In genomic region chr17:47919826-47920225, GRCm38 (mm10) we compare ENCODE assay signal across 14 mouse cellular contexts. TPM values are rescaled to one million over a fixed set of nuclear protein-coding genes. Genes with fewer than 3 reads are reported as not detected.
A peak's percentile ranks its signal among the peaks of the same experiment; 100 is the strongest.
DNase-seq lines count a peak whose midpoint lies in the region; ATAC-seq lines count a peak whose summit lies in the region.
"Had no signal": no experiment of that assay in that cellular context is flagged by ENCODE, and none has a peak within 500 bp of the region (broad histone marks: within the 10 kb centered on the region; RNA-seq: fewer than 3 reads in every experiment).

No protein-coding gene starts in this region.

- H3K9me3 ChIP-seq in hindbrain, embryonic 10.5 days = no peaks in the 10 kb centered on the region
- H3K9me3 ChIP-seq in hindbrain, embryonic 11.5 days (ENCODE audit: control insufficient read depth, low read length) = no peaks in the 10 kb centered on the region
- H3K9me3 ChIP-seq in embryonic facial prominence, embryonic 14.5 days (ENCODE audit: control insufficient read depth, low read length) = no peaks in the 10 kb centered on the region
- no peaks in the 10 kb centered on the region for H3K9me3 ChIP-seq in intestine, embryonic 14.5 days (ENCODE audit: control insufficient read depth, low read length)
- H3K9me3 ChIP-seq in neural tube, embryonic 13.5 days = no peaks in the 10 kb centered on the region
- H3K9me3 ChIP-seq: kidney, embryonic 15.5 days had no signal

- no peak for DNase-seq in hindbrain, embryonic 10.5 days (ENCODE audit: low spot score)
- no peak for DNase-seq in hindbrain, embryonic 11.5 days (ENCODE audit: low spot score)
- DNase-seq in embryonic facial prominence, embryonic 14.5 days (ENCODE audit: low spot score) = no peak
- DNase-seq in intestine, embryonic 14.5 days (ENCODE audit: low spot score) = no peak
- DNase-seq in urinary bladder, postnatal 10 days (ENCODE audit: low spot score) = no peak
- DNase-seq in kidney, adult 18-20 months = no peak
- no peak for DNase-seq in layer of hippocampus, postnatal 10 days (ENCODE audit: low spot score in 2 of 2)
- DNase-seq: adrenal gland, postnatal 14 days; B cell, adult 2 months; cerebellum, adult 18-20 months; right cerebral cortex, postnatal 25 days had no signal

- H3K4me1 ChIP-seq in hindbrain, embryonic 10.5 days (replicated peaks) = peaks cover 90% of the 10 kb centered on the region
- peaks cover 14% of the 10 kb centered on the region for H3K4me1 ChIP-seq in hindbrain, embryonic 11.5 days (replicated peaks; ENCODE audit: control insufficient read depth, insufficient read depth, low read length)
- peaks cover 18% of the 10 kb centered on the region for H3K4me1 ChIP-seq in embryonic facial prominence, embryonic 14.5 days (ENCODE audit: control insufficient read depth, insufficient read depth, low read length)
- peaks cover 55% of the 10 kb centered on the region for H3K4me1 ChIP-seq in intestine, embryonic 14.5 days (replicated peaks; ENCODE audit: control insufficient read depth, insufficient read depth, low read length)
- peaks cover 71% of the 10 kb centered on the region for H3K4me1 ChIP-seq in neural tube, embryonic 13.5 days (replicated peaks)

- H3K4me2 ChIP-seq in hindbrain, embryonic 11.5 days (replicated peaks; ENCODE audit: low read depth, low read length) = no peak overlapping the region
- H3K4me2 ChIP-seq in embryonic facial prominence, embryonic 14.5 days (ENCODE audit: low read depth, low read length) = peak overlapping the region; percentile 91; the same call in 1 of the 2 replicates
- H3K4me2 ChIP-seq in intestine, embryonic 14.5 days (ENCODE audit: low read length) = peak overlapping the region; percentile 93; the same call in 1 of the 2 replicates
- H3K4me2 ChIP-seq in neural tube, embryonic 13.5 days = peak overlapping the region; percentile 97
- H3K4me2 ChIP-seq: kidney, embryonic 15.5 days had no signal

- H3K36me3 ChIP-seq in hindbrain, embryonic 10.5 days = peaks cover 67% of the 10 kb centered on the region
- H3K36me3 ChIP-seq in hindbrain, embryonic 11.5 days (ENCODE audit: control insufficient read depth, insufficient read depth, low read length) = no peaks in the 10 kb centered on the region
- peaks cover 20% of the 10 kb centered on the region; the same call in 1 of the 2 replicates for H3K36me3 ChIP-seq in embryonic facial prominence, embryonic 14.5 days (ENCODE audit: control insufficient read depth, insufficient read depth, low read length)
- peaks cover 30% of the 10 kb centered on the region for H3K36me3 ChIP-seq in intestine, embryonic 14.5 days (ENCODE audit: control insufficient read depth, insufficient read depth, low read length)
- H3K36me3 ChIP-seq in neural tube, embryonic 13.5 days = no peaks in the 10 kb centered on the region

- no peak for ATAC-seq in hindbrain, embryonic 11.5 days (ENCODE audit: low FRiP score)
- no peak for ATAC-seq in embryonic facial prominence, embryonic 14.5 days (ENCODE audit: low read depth)
- no peak for ATAC-seq in intestine, embryonic 14.5 days (replicated peaks; ENCODE audit: low FRiP score, low TSS enrichment, low read depth)
- ATAC-seq in neural tube, embryonic 13.5 days (ENCODE audit: low read depth) = no peak

- WGBS in hindbrain, embryonic 10.5 days = 18% methylated on average over 5 of the region's 5 CpGs
- WGBS in hindbrain, embryonic 11.5 days = 21% methylated on average over 5 of the region's 5 CpGs
- WGBS in embryonic facial prominence, embryonic 14.5 days = 32% methylated on average over 5 of the region's 5 CpGs
- WGBS in intestine, embryonic 14.5 days = 36% methylated on average over 5 of the region's 5 CpGs
- 24% methylated on average over 5 of the region's 5 CpGs for WGBS in neural tube, embryonic 13.5 days

- no peak overlapping the region for H3K27ac ChIP-seq in hindbrain, embryonic 10.5 days
- H3K27ac ChIP-seq in hindbrain, embryonic 11.5 days (ENCODE audit: low read depth, low read length) = no peak overlapping the region
- no peak overlapping the region for H3K27ac ChIP-seq in embryonic facial prominence, embryonic 14.5 days (replicated peaks; ENCODE audit: low read depth, low read length)
- H3K27ac ChIP-seq in intestine, embryonic 14.5 days (ENCODE audit: low read depth) = no peak overlapping the region
- no peak overlapping the region for H3K27ac ChIP-seq in neural tube, embryonic 13.5 days (replicated peaks)
- H3K27ac ChIP-seq: kidney, embryonic 15.5 days; liver, embryonic 14.5 days had no signal

- peaks cover 19% of the 10 kb centered on the region; the same call in 1 of the 2 replicates for H3K27me3 ChIP-seq in hindbrain, embryonic 10.5 days (ENCODE audit: insufficient read depth, poor library complexity, severe bottlenecking)
- 0 out of 2 replicates have a peak, but pooled peaks cover 2% of the 10 kb centered on the region for H3K27me3 ChIP-seq in hindbrain, embryonic 11.5 days (ENCODE audit: control insufficient read depth, insufficient read depth, low read length)
- H3K27me3 ChIP-seq in embryonic facial prominence, embryonic 14.5 days (replicated peaks; ENCODE audit: control insufficient read depth, insufficient read depth, low read length) = no peaks in the 10 kb centered on the region
- H3K27me3 ChIP-seq in intestine, embryonic 14.5 days (replicated peaks; ENCODE audit: control insufficient read depth, insufficient read depth, low read length) = no peaks in the 10 kb centered on the region
- H3K27me3 ChIP-seq in neural tube, embryonic 13.5 days = peaks cover 86% of the 10 kb centered on the region

- peak overlapping the region; percentile 98 for H3K4me3 ChIP-seq in hindbrain, embryonic 10.5 days
- no peak overlapping the region for H3K4me3 ChIP-seq in hindbrain, embryonic 11.5 days (ENCODE audit: low read depth, low read length)
- H3K4me3 ChIP-seq in embryonic facial prominence, embryonic 14.5 days (ENCODE audit: low read depth, low read length) = 0 out of 2 replicates have a peak overlapping the region, but pooled peaks have one; percentile 2
- no peak overlapping the region for H3K4me3 ChIP-seq in intestine, embryonic 14.5 days (ENCODE audit: low read depth, low read length)
- peak overlapping the region; percentile 10; the same call in 1 of the 2 replicates for H3K4me3 ChIP-seq in neural tube, embryonic 13.5 days
- H3K4me3 ChIP-seq: kidney, embryonic 15.5 days had no signal

- no peak overlapping the region for H3K9ac ChIP-seq in hindbrain, embryonic 11.5 days (ENCODE audit: low read depth, low read length)
- H3K9ac ChIP-seq in embryonic facial prominence, embryonic 14.5 days (ENCODE audit: low read depth, low read length) = no peak overlapping the region
- 0 out of 2 replicates have a peak overlapping the region, but pooled peaks have one; percentile 8 for H3K9ac ChIP-seq in intestine, embryonic 14.5 days (ENCODE audit: low read length)
- peak overlapping the region; percentile 57 for H3K9ac ChIP-seq in neural tube, embryonic 13.5 days
- H3K9ac ChIP-seq: kidney, embryonic 15.5 days; liver, embryonic 14.5 days had no signal

RNA-seq across cellular contexts. Expression of gene Foxp4, which starts 4.6 kb away (rescaled TPM):
- polyA plus RNA-seq in hindbrain, embryonic 10.5 days (2016; fragmentation: Nextera tagmentation; extraction: Ambion mirVana) = 25.1 and 29.4 TPM in 2 replicates
- polyA plus RNA-seq in hindbrain, embryonic 11.5 days (2014; fragmentation: Nextera tagmentation; extraction: Ambion mirVana) = 23.9 and 28.4 TPM in 2 replicates
- 21.0 and 22.7 TPM in 2 replicates for polyA plus RNA-seq in embryonic facial prominence, embryonic 14.5 days (2014; fragmentation: Nextera tagmentation; extraction: Ambion mirVana)
- polyA plus RNA-seq in intestine, embryonic 14.5 days (2014; fragmentation: Nextera tagmentation; extraction: Ambion mirVana) = 30.3 and 32.4 TPM in 2 replicates
- 17.2 and 18.5 TPM in 2 replicates for polyA plus RNA-seq in neural tube, embryonic 13.5 days (2015; fragmentation: Nextera tagmentation; extraction: Ambion mirVana)
- 10 to 100 TPM; 51.1 to 57.6 TPM for total RNA-seq in layer of hippocampus, postnatal 10 days (2021)

Comparison
In these comparisons a context has a peak if more than half of its experiments do, and no peak if none do; other contexts are left out.
1. H3K4me3 ChIP-seq: peak in hindbrain, embryonic 10.5 days (single experiment), embryonic facial prominence, embryonic 14.5 days (single experiment) and neural tube, embryonic 13.5 days (single experiment); none in hindbrain, embryonic 11.5 days (single experiment) and intestine, embryonic 14.5 days (single experiment).
2. H3K9ac ChIP-seq: peak in intestine, embryonic 14.5 days (single experiment) and neural tube, embryonic 13.5 days (single experiment); none in hindbrain, embryonic 11.5 days (single experiment) and embryonic facial prominence, embryonic 14.5 days (single experiment).